Mouse (Mus musculus): ENCODE results near the gene Grm4. TPM values are rescaled to one million over a fixed set of nuclear protein-coding genes. Genes with fewer than 3 reads are reported as not detected.

Grm4 gene
- total and polyA plus RNA-seq, 2 experiments from 2014 or later: 10.1 to 34.3 TPM

DNA sequence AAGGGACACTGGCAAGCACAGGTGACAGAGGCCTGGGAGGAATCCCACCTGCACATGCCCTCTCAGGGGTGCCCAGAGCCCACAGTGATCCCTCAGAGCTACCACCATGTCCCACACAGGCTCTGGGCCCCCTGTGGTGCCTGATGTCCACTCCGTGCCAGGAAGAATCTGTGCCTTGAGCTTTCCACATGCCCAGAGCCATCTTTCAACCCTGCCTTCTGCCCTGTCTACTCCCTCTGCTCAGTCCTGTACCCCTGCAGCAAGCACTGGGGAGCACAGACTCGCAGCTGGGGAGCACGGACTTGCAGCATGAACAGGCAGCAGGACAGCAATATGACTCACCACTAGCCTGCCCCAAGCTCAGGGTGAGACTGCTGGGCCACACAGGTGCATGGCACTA lies 62.0 kb downstream of the Grm4 start:
- TF ChIP-seq CTCF (IDR thresholded peaks at IDR 0.05; ENCODE audit: low read depth): no peak
- Histone ChIP-seq H3K27ac (no peak overlapping the region), H3K9me3 (ENCODE audit: low read length) (no peaks in the 10 kb centered on the region), H3K27me3 (ENCODE audit: insufficient read depth, low read length) (no peaks in the 10 kb centered on the region), H3K4me2 (ENCODE audit: low read depth, low read length) (no peak overlapping the region), H3K4me1 (ENCODE audit: insufficient read depth, low read length) (0 out of 2 replicates have a peak, but pooled peaks cover 2% of the 10 kb centered on the region), H3K36me3 (ENCODE audit: insufficient read depth, low read length) (no peaks in the 10 kb centered on the region), H3K4me3 (ENCODE audit: low read length) (no peak overlapping the region), H3K9ac (replicated peaks; ENCODE audit: low read length) (no peak overlapping the region)
- 73% methylated on average over 3 of the region's 3 CpGs for WGBS
- ATAC-seq (no peak), DNase-seq (ENCODE audit: low spot score) (no peak)

GRCm38 (mm10) chr17:27457863-27458494 lies 63.2 kb downstream of the Grm4 start:
- H3K4me1 ChIP-seq (ENCODE audit: insufficient read depth, low read length): no peaks in the 10 kb centered on the region
- no peaks in the 10 kb centered on the region for H3K27me3 ChIP-seq (ENCODE audit: insufficient read depth, low read length)
- ATAC-seq (no peak), DNase-seq (ENCODE audit: low spot score) (no peak)
- no peaks in the 10 kb centered on the region for H3K9me3 ChIP-seq (ENCODE audit: low read length)
- TF ChIP-seq CTCF (IDR thresholded peaks at IDR 0.05; ENCODE audit: low read depth): no peak
- WGBS: 81% methylated on average over 3 of the region's 3 CpGs
- H3K4me2 ChIP-seq (ENCODE audit: low read depth, low read length): no peak overlapping the region
- H3K9ac ChIP-seq (replicated peaks; ENCODE audit: low read length): no peak overlapping the region
- H3K27ac ChIP-seq: no peak overlapping the region
- H3K4me3 ChIP-seq (ENCODE audit: low read length): no peak overlapping the region
- no peaks in the 10 kb centered on the region for H3K36me3 ChIP-seq (ENCODE audit: insufficient read depth, low read length)

GRCm38 (mm10) chr17:27457038-27457577 lies 64.1 kb downstream of the Grm4 start:
- TF ChIP-seq CTCF (IDR thresholded peaks at IDR 0.05; ENCODE audit: low read depth): no peak
- no peaks in the 10 kb centered on the region for H3K9me3 ChIP-seq (ENCODE audit: low read length)
- no peak overlapping the region for H3K4me2 ChIP-seq (ENCODE audit: low read depth, low read length)
- WGBS: 92% methylated on average over 9 of the region's 9 CpGs
- H3K36me3 ChIP-seq (ENCODE audit: insufficient read depth, low read length): no peaks in the 10 kb centered on the region
- no peaks in the 10 kb centered on the region for H3K4me1 ChIP-seq (ENCODE audit: insufficient read depth, low read length)
- no peak overlapping the region for H3K4me3 ChIP-seq (ENCODE audit: low read length)
- H3K9ac ChIP-seq (replicated peaks; ENCODE audit: low read length): no peak overlapping the region
- no peak overlapping the region for H3K27ac ChIP-seq
- no peaks in the 10 kb centered on the region for H3K27me3 ChIP-seq (ENCODE audit: insufficient read depth, low read length)
- ATAC-seq (no peak), DNase-seq (ENCODE audit: low spot score) (no peak)

DNA sequence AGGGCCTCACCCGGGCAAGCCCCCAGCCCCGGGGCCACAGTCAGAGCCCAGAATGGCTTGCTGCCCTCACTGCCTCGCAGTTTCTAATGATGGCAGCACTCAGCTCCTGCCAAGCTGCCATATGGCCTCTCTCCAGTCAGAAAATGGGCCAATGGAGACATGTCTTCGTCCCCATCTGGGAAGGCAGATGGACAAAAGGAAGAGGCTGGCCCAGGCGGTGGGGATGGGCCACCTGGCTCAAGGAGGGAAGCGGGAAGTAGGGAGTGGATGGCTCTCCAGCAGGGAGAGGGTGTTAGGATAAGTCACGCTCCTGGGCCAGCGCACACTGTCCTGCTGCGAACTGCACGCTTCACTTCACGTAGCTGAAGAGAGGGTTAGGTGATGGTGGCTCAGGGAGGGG lies 64.8 kb downstream of the Grm4 start:
- no peak overlapping the region for H3K27ac ChIP-seq
- H3K4me1 ChIP-seq (ENCODE audit: insufficient read depth, low read length): no peaks in the 10 kb centered on the region
- ATAC-seq (peak; percentile 54), DNase-seq (ENCODE audit: low spot score) (peak; percentile 78)
- no peaks in the 10 kb centered on the region for H3K27me3 ChIP-seq (ENCODE audit: insufficient read depth, low read length)
- H3K9ac ChIP-seq (replicated peaks; ENCODE audit: low read length): no peak overlapping the region
- H3K9me3 ChIP-seq (ENCODE audit: low read length): no peaks in the 10 kb centered on the region
- TF ChIP-seq CTCF (IDR thresholded peaks at IDR 0.05; ENCODE audit: low read depth): no peak; the same call in 1 of the 2 replicates
- WGBS: 47% methylated on average over 11 of the region's 11 CpGs
- no peak overlapping the region for H3K4me2 ChIP-seq (ENCODE audit: low read depth, low read length)
- H3K4me3 ChIP-seq (ENCODE audit: low read length): no peak overlapping the region
- H3K36me3 ChIP-seq (ENCODE audit: insufficient read depth, low read length): no peaks in the 10 kb centered on the region

GRCm38 (mm10) chr17:27455012-27455784 lies 66.0 kb downstream of the Grm4 start:
- no peaks in the 10 kb centered on the region for H3K27me3 ChIP-seq (ENCODE audit: insufficient read depth, low read length)
- no peak for TF ChIP-seq CTCF (IDR thresholded peaks at IDR 0.05; ENCODE audit: low read depth)
- no peak overlapping the region for H3K4me2 ChIP-seq (ENCODE audit: low read depth, low read length)
- no peak overlapping the region for H3K27ac ChIP-seq
- H3K36me3 ChIP-seq (ENCODE audit: insufficient read depth, low read length): no peaks in the 10 kb centered on the region
- no peak for DNase-seq (ENCODE audit: low spot score)
- H3K9ac ChIP-seq (replicated peaks; ENCODE audit: low read length): no peak overlapping the region
- no peaks in the 10 kb centered on the region for H3K4me1 ChIP-seq (ENCODE audit: insufficient read depth, low read length)
- ATAC-seq: no peak
- 81% methylated on average over 9 of the region's 9 CpGs for WGBS
- no peak overlapping the region for H3K4me3 ChIP-seq (ENCODE audit: low read length)
- H3K9me3 ChIP-seq (ENCODE audit: low read length): no peaks in the 10 kb centered on the region

- WGBS: 75% methylated on average over 11 of the region's 11 CpGs
- H3K4me1 ChIP-seq (ENCODE audit: insufficient read depth, low read length): no peaks in the 10 kb centered on the region
Measured at GRCm38 (mm10) chr17:27454396-27454795, 66.8 kb downstream of the Grm4 start.

More at GRCm38 (mm10) chr17:27454396-27454795, 66.8 kb downstream of the Grm4 start:
- H3K27me3 ChIP-seq (ENCODE audit: insufficient read depth, low read length): no peaks in the 10 kb centered on the region; the same call in 1 of the 2 replicates
- H3K4me3 ChIP-seq (ENCODE audit: low read length): no peak overlapping the region
- no peak for DNase-seq (ENCODE audit: low spot score)
- no peaks in the 10 kb centered on the region for H3K9me3 ChIP-seq (ENCODE audit: low read length)
- H3K27ac ChIP-seq: no peak overlapping the region
- ATAC-seq: no peak
- no peak for TF ChIP-seq CTCF (IDR thresholded peaks at IDR 0.05; ENCODE audit: low read depth)
- no peak overlapping the region for H3K4me2 ChIP-seq (ENCODE audit: low read depth, low read length)
- H3K36me3 ChIP-seq (ENCODE audit: insufficient read depth, low read length): no peaks in the 10 kb centered on the region
- no peak overlapping the region for H3K9ac ChIP-seq (replicated peaks; ENCODE audit: low read length)

Measured in hindbrain, postnatal 0 days (tissue).